Comparison of ENCODE assay signal across 11 mouse cellular contexts in genomic region chr7:126167426-126167825, GRCm38 (mm10). TPM values are rescaled to one million over a fixed set of nuclear protein-coding genes. Genes with fewer than 3 reads are reported as not detected.
DNase-seq lines count a peak whose midpoint lies in the region; ATAC-seq and TF ChIP-seq lines count a peak whose summit lies in the region.
"Had no signal": no experiment of that assay in that cellular context is flagged by ENCODE, and none has a peak within 500 bp of the region (broad histone marks: within the 10 kb centered on the region; RNA-seq: fewer than 3 reads in every experiment).

No protein-coding gene starts in this region.

- peaks cover 59% of the 10 kb centered on the region for H3K36me3 ChIP-seq in lung, embryonic 14.5 days (ENCODE audit: insufficient read depth)
- no peaks in the 10 kb centered on the region; the same call in 1 of the 2 replicates for H3K36me3 ChIP-seq in kidney, adult 2 months (ENCODE audit: control insufficient read depth, insufficient read depth, low read length)
- H3K36me3 ChIP-seq in liver, postnatal 0 days (replicated peaks; ENCODE audit: insufficient read depth, low read length), result peaks cover 25% of the 10 kb centered on the region
- peaks cover 2% of the 10 kb centered on the region for H3K36me3 ChIP-seq in stomach, postnatal 0 days (ENCODE audit: control insufficient read depth, insufficient read depth, low read length)
- H3K36me3 ChIP-seq in forebrain, embryonic 13.5 days (ENCODE audit: poor library complexity, severe bottlenecking), result peaks cover 62% of the 10 kb centered on the region

- TF ChIP-seq EP300 in liver, postnatal 0 days (IDR thresholded peaks at IDR 0.05; ENCODE audit: low read depth), result no peak
- no peak for TF ChIP-seq EP300 in stomach, postnatal 0 days (optimal IDR thresholded peaks at IDR 0.05)

- H3K9me3 ChIP-seq in lung, embryonic 14.5 days (ENCODE audit: low read depth, low read length), result no peaks in the 10 kb centered on the region
- H3K9me3 ChIP-seq in liver, postnatal 0 days (ENCODE audit: low read length), result no peaks in the 10 kb centered on the region
- no peaks in the 10 kb centered on the region for H3K9me3 ChIP-seq in stomach, postnatal 0 days (ENCODE audit: control insufficient read depth, low read length)
- H3K9me3 ChIP-seq in forebrain, embryonic 13.5 days (replicated peaks), result no peaks in the 10 kb centered on the region

- no peaks in the 10 kb centered on the region for H3K27me3 ChIP-seq in lung, embryonic 14.5 days (ENCODE audit: insufficient read depth, low read length)
- no peaks in the 10 kb centered on the region for H3K27me3 ChIP-seq in kidney, adult 2 months (replicated peaks; ENCODE audit: control insufficient read depth, insufficient read depth, low read length)
- no peaks in the 10 kb centered on the region for H3K27me3 ChIP-seq in liver, postnatal 0 days (ENCODE audit: insufficient read depth, low read length)
- no peaks in the 10 kb centered on the region for H3K27me3 ChIP-seq in stomach, postnatal 0 days (ENCODE audit: control insufficient read depth, insufficient read depth, low read length)
- no peaks in the 10 kb centered on the region for H3K27me3 ChIP-seq in forebrain, embryonic 13.5 days

- no peaks in the 10 kb centered on the region for H3K4me1 ChIP-seq in lung, embryonic 14.5 days (ENCODE audit: insufficient read depth)
- peaks cover 8% of the 10 kb centered on the region for H3K4me1 ChIP-seq in kidney, adult 2 months (ENCODE audit: control insufficient read depth, insufficient read depth, low read length)
- peaks cover 20% of the 10 kb centered on the region for H3K4me1 ChIP-seq in liver, postnatal 0 days (ENCODE audit: insufficient read depth)
- H3K4me1 ChIP-seq in stomach, postnatal 0 days (replicated peaks; ENCODE audit: control insufficient read depth, insufficient read depth), result no peaks in the 10 kb centered on the region
- H3K4me1 ChIP-seq in forebrain, embryonic 13.5 days, result peaks cover 3% of the 10 kb centered on the region; the same call in 1 of the 2 replicates

- TF ChIP-seq POLR2A in kidney, adult 2 months (IDR thresholded peaks at IDR 0.05; ENCODE audit: low read depth, low read length), result no peak

- WGBS in lung, embryonic 14.5 days, result 34% methylated on average over 3 of the region's 3 CpGs
- WGBS in kidney, adult 2 months, result 11% methylated on average over 3 of the region's 3 CpGs
- 13% methylated on average over 3 of the region's 3 CpGs for WGBS in liver, postnatal 0 days (ENCODE audit: insufficient replicate concordance)
- WGBS in stomach, postnatal 0 days, result 33% methylated on average over 3 of the region's 3 CpGs
- WGBS in forebrain, embryonic 13.5 days, result 75% methylated on average over 3 of the region's 3 CpGs

- ATAC-seq in lung, embryonic 14.5 days (ENCODE audit: insufficient read depth), result no peak
- no peak for ATAC-seq in liver, postnatal 0 days
- no peak for ATAC-seq in stomach, postnatal 0 days (ENCODE audit: low FRiP score, low TSS enrichment)
- no peak for ATAC-seq in forebrain, embryonic 13.5 days
- ATAC-seq: forebrain, postnatal 0 days had no signal

- H3K27ac ChIP-seq in lung, embryonic 14.5 days (ENCODE audit: low read depth), result no peak overlapping the region
- no peak overlapping the region for H3K27ac ChIP-seq in kidney, adult 2 months (ENCODE audit: insufficient read depth, low read depth, low read length)
- H3K27ac ChIP-seq in liver, postnatal 0 days (ENCODE audit: low read depth), result peak overlapping the region; percentile 46
- H3K27ac ChIP-seq in stomach, postnatal 0 days (replicated peaks), result no peak overlapping the region
- no peak overlapping the region for H3K27ac ChIP-seq in forebrain, embryonic 13.5 days

- H3K4me2 ChIP-seq in lung, embryonic 14.5 days, result no peak overlapping the region
- H3K4me2 ChIP-seq in liver, postnatal 0 days (ENCODE audit: low read depth, low read length), result no peak overlapping the region
- H3K4me2 ChIP-seq in stomach, postnatal 0 days (replicated peaks; ENCODE audit: low read depth), result no peak overlapping the region
- H3K4me2 ChIP-seq in forebrain, embryonic 13.5 days, result no peak overlapping the region

- H3K9ac ChIP-seq in lung, embryonic 14.5 days, result no peak overlapping the region
- H3K9ac ChIP-seq in liver, postnatal 0 days (replicated peaks), result no peak overlapping the region
- no peak overlapping the region for H3K9ac ChIP-seq in stomach, postnatal 0 days (ENCODE audit: low read length)
- H3K9ac ChIP-seq in forebrain, embryonic 13.5 days, result no peak overlapping the region
- H3K9ac ChIP-seq: forebrain, postnatal 0 days had no signal

- TF ChIP-seq CTCF in lung, embryonic 14.5 days (IDR thresholded peaks at IDR 0.05; ENCODE audit: low read depth), result no peak
- TF ChIP-seq CTCF in kidney, adult 2 months (conservative IDR thresholded peaks at IDR 0.05; ENCODE audit: insufficient read depth, insufficient read length, low read depth, low read length), result no peak
- no peak for TF ChIP-seq CTCF in liver, postnatal 0 days (IDR thresholded peaks at IDR 0.05; ENCODE audit: low read depth)
- TF ChIP-seq CTCF in stomach, postnatal 0 days (IDR thresholded peaks at IDR 0.05; ENCODE audit: low read depth), result no peak

- peak; percentile 27 for DNase-seq in adrenal gland, postnatal 10 days
- DNase-seq in adrenal gland, adult 8-10 months, result no peak
- DNase-seq in lung, embryonic 14.5 days, result peak; percentile 27
- DNase-seq in lung, postnatal 14 days, result no peak
- peak; percentile 68 for DNase-seq in kidney, adult 2 months
- DNase-seq in liver, postnatal 0 days, result no peak
- no peak for DNase-seq in stomach, postnatal 0 days (ENCODE audit: low spot score)
- DNase-seq: cerebellum, adult 18-20 months; forebrain, postnatal 0 days; lung, postnatal 10 days had no signal

- no peak overlapping the region for H3K4me3 ChIP-seq in lung, embryonic 14.5 days (ENCODE audit: low read depth, low read length)
- no peak overlapping the region for H3K4me3 ChIP-seq in kidney, adult 2 months (ENCODE audit: insufficient read depth, low read depth, low read length)
- H3K4me3 ChIP-seq in liver, postnatal 0 days (ENCODE audit: low read depth, low read length), result no peak overlapping the region
- H3K4me3 ChIP-seq in stomach, postnatal 0 days (ENCODE audit: low read depth, low read length), result no peak overlapping the region
- H3K4me3 ChIP-seq in forebrain, embryonic 13.5 days, result no peak overlapping the region

RNA-seq across cellular contexts. Expression of gene Xpo6, which starts 32.9 kb away (rescaled TPM):
- total RNA-seq in adrenal gland, postnatal 10 days (2021), result 10 to 100 TPM; 68.7 to 91.2 TPM
- 100 to 1,000 TPM in 3 of 4 experiments, 10 to 100 TPM in 1; 96.9 to 142 (median 114) TPM for total RNA-seq in adrenal gland, adult 8-10 months (2022)
- polyA plus RNA-seq in lung, embryonic 14.5 days (2014; fragmentation: Nextera tagmentation; extraction: Ambion mirVana), result 61.9 and 67.5 TPM in 2 replicates
- polyA plus RNA-seq in kidney, adult 2 months (2012; rRNA removed), result 119 and 122 TPM in 2 replicates
- 12.7 and 15.1 TPM in 2 replicates for polyA plus RNA-seq in liver, postnatal 0 days (2015; fragmentation: Nextera tagmentation; extraction: Ambion mirVana)
- polyA plus RNA-seq in stomach, postnatal 0 days (2015; fragmentation: Nextera tagmentation; extraction: Ambion mirVana), result 19.3 and 19.7 TPM in 2 replicates
- polyA plus RNA-seq in forebrain, embryonic 13.5 days (2015; fragmentation: Nextera tagmentation; extraction: Ambion mirVana), result 47.7 and 54.6 TPM in 2 replicates

Comparison
In these comparisons a context has a peak if more than half of its experiments do, and no peak if none do; other contexts are left out.
1. DNase-seq: peak in adrenal gland, postnatal 10 days (single experiment), lung, embryonic 14.5 days (single experiment) and kidney, adult 2 months (single experiment); none in adrenal gland, adult 8-10 months (single experiment), lung, postnatal 14 days (single experiment), liver, postnatal 0 days (single experiment) and stomach, postnatal 0 days (single experiment).